Mouse (Mus musculus) large intestine, adult 2 months (tissue): Measurements from ENCODE around the gene Gjb6. TPM values are rescaled to one million over a fixed set of nuclear protein-coding genes. Genes with fewer than 3 reads are reported as not detected.

Experiments used
- DNase-seq: peaks from one replicate; pipeline ENCODE4 v3.0.0-alpha.2; 2012; ENCODE audit warnings: low read depth, low spot score
- WGBS: fragments of 180-500 bp; shearing (Covaris S2); methylation state at CpG from one replicate; pipeline ENCODE4 v1.1.7; 2018; 5-methylcytosine and 5-hydroxymethylcytosine counted together
- polyA plus RNA-seq: library from polyadenylated mRNA; depleted of rRNA; stranded (reverse); fragments of >200 nt; gene quantifications from 2 replicates; pipeline ENCODE4 v1.2.3, GENCODE M21; 2012; rRNA removed

Gjb6 gene
- not detected in 2 replicates for polyA plus RNA-seq

DNA sequence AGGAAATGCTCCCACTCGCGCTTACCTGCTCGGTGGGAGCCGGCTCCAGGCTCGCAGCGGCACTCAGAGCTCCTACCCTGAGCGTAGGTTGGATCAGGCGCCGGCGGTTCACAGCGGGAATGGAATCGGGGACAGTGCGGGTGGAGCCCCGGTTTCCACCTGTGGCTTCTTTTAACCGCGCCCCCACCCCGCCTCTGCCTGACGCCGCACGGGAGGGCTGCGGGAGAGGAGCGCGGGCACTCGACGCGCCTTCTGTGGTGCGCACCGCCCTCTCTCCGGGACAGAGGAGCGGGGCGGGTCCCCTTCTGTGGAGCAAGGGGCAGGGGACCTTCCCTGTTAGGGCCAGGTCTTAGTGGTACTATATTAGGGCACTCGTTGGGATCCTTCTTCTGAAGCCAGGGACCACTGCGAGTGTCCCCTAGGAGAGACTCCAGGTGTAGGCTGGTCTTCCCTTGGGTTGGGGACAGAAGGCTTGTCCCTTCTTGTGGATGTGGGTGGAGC lies at the start of gene Gjb6:
Gene Gjb6 (minus strand): TSS at position 451 of the 501 bp plus-strand sequence.
- no peak for DNase-seq
- 4% methylated on average over 33 of the region's 33 CpGs for WGBS

DNA sequence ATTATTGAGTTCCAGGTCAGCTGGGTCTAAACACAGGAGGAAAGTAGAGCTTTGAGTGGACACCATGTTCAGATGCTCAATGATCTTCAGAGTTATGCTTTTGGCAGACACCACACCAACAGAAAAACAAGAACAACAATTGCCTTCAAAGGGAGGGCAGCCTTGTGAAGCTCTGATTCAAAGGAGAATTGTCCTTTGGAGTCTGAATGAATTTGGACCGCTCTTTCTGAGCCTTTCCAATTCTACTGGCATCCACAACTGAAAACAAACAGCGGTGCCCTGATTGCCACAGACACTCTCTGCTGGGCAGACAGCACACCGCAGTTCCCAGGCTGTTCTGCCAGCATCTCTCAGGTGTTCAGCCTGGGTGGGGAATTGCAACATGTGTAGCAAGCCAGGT lies 32.1 kb upstream of the Gjb6 start:
- DNase-seq = no peak

DNA sequence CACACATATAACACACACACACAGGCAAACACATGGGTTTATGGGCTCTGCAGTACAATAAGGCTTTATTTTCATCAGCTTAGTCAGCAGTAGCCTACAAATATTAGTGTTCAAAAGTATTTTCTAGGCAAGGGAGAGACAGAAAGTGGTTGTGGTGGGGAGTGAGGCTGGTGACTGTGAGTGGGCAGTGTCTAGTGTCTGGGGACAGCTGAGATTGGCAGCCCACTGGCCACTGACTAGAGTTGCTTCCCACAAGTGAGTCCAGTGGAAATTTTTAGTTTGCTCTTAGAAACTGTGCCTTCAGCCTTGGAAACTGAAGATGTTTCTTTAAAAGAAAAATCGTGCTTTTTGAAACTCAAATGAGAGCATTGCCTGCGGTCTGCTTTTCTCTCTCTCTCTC lies 28.4 kb upstream of the Gjb6 start:
- 60% methylated on average over 2 of the region's 2 CpGs for WGBS
- no peak for DNase-seq

More for the DNA sequence above, 32.1 kb upstream of the Gjb6 start:
- 86% methylated on average over 3 of the region's 3 CpGs for WGBS

DNA sequence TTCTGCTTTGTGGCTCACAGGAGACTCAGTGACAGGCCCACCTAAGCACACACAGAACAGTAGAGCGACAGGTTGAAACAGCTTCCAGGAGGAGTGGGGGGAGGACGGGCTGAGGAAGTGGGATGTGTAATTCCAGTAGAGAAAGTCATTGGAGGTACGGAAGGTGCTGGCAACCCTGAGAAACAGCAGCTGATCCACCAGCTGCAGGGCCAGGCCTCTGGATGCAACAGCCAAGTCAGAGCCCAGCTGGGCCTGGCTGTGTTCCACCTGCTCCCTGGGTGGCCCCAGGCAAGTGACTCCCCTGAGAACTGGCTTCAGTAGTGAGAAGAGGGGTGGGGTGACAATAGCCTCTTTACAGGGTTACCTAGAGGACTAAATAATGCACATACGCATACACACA lies 27.8 kb upstream of the Gjb6 start:
- 28% methylated on average over 4 of the region's 4 CpGs for WGBS
- no peak for DNase-seq

DNA sequence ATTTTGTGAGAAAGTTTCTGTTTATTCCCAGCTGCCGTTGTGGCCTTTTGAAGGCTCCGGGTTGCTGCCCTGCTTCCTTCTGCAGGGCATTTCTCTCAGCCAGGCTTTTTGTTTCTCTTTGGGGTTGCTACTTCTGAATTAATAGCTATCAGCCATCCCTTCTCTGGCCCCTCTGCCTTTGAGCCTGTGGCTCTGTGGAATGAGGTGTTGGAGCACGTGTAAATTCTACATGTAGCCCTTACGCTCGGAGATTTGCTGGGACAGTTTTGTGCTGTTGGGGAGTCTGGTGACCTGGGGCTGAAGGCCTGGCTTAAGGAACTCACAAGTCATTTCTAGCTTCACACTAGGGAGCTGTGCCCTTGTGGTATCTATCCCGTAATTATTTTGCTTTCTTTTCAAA lies 21.5 kb upstream of the Gjb6 start:
- WGBS = 65% methylated on average over 6 of the region's 6 CpGs
- no peak for DNase-seq

DNA sequence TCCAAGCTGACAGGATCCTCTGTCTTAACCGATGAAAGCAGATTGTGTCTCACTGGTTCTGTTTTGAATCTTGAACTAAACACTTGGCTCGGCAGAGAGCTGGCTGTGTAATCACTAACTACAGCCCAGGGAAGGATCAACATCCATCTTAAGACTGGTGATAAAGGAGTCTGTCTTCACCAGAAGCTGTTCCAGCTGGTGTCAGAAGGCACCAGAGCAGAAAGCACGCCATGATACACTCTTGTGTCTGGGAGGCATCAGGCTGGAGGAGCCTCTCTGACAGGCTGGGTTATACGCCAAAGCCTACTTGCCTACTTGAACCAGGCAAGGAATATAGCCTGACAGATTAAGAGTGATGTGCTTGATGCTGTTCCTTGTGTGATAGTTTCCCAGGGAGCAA lies 12.3 kb upstream of the Gjb6 start:
- 56% methylated on average over 4 of the region's 4 CpGs for WGBS
- DNase-seq = no peak

DNA sequence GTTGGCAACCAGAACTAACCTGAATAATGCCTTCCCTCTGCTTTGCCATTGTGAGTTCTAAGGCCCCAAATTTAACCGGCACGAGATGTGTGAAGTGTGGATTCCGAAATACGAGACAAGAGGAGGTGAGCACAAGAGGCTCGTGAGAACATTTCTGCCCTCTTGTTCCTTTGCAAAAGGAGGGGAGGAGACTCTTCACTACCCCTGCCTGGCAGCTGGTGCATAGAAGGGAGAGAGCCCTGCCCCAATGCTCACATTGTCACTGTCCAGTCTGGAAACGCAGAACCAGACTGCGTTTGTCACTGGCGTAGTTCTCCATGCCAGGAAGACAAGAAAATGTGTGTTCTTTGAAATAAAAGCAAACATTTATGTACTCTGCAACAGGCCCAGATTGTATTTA lies 1.9 kb upstream of the Gjb6 start:
- 63% methylated on average over 8 of the region's 8 CpGs for WGBS
- DNase-seq = no peak

DNA sequence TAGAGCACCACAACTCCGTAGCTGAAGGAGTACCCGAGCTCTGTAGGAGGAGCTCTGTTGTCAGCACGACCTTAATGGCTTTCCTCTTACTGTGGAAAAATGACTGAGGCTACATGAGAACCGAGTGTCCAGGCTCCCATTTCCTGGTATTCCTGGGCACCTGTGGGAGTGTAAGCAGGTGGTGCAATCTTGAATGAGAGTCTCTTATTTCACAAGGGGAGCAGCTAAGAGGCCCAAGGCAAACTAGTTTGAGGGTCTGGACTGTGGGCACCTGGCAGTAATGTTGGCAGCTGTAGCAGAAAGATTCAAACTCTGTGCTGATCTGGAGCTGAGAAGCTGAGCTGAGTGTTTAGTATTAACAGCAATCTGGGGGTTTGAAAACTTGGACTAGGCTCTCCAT lies 6.0 kb downstream of the Gjb6 start:
- WGBS = 35% methylated on average over 4 of the region's 4 CpGs
- DNase-seq = no peak

DNA sequence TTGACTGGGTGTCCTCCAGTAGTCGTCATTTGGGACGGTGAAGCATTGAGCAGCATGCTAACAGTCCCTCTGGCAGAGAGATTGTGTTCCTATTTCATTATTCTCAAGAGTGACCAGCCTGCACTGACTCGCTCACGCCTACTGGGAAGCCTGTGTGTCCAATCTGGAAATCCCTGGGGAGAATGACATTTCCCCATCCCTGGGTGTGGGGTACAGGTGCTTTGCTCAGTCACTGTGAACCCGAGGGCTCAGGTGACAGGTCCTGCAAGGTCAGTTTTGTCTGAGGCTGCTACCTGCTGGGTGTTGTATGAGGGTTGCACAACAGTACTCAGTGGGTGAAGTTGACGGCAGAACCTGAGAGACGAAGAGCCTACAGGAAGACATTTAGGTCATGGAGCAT lies 11.1 kb downstream of the Gjb6 start:
- 83% methylated on average over 7 of the region's 7 CpGs for WGBS
- no peak for DNase-seq

DNA sequence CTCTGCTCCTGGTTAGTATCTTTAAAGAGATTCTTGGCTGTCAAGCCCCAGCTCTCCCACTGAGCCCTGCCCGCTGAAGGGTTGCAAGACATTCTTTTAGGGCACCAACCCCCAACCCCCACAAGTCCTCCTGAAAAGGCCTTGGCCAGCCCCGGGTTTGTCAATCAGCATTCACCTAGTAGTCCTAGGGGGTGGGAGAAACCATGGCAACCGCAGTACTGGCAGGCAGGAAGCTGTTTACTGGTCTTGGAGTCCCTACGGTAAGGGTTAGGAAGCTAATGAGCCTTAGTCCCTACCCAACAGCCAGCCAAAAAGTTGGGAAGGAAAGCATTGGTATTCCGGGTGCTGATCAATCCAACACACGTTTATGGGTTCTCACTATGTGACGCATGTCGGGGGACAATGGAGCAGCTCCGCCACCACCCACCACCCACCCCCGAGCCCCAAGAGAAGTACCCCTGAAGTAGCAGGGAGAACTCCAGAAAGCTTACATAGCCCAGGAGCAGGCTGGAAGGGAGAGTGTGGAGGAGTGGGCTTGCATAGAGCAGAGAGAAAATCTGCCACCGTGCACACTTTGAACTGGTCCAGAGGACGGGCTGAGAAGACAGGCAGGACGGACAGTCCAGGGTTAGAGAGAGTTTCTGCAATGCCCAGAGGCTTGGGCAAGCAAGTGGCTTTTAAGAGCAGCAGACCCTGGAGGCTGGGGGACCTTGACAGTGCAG lies 17.4 kb downstream of the Gjb6 start, which contains the start of gene Gm4491:
Gene Gm4491 (minus strand): TSS at position 61 of the 722 bp plus-strand sequence.
- DNase-seq = no peak
- 47% methylated on average over 13 of the region's 13 CpGs for WGBS

DNA sequence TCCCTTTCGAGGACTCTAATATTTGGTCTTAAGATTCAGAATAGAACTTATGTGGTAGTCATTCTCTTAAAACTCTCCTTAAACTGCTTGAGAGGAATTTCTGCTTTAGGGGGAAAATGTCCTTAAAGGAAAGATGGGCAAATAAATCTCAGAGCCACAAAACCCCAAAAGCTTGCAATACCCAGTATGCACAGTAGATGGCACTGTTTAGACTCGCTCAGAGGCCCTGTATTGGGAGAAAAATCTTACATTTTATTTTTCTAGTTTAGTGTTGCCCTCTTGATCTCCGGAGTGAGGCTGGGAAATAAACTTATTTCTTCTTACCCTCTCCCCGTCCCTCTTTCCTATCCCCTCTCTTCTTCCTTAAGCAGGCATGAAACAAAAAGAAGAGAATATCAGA lies 24.2 kb downstream of the Gjb6 start:
- DNase-seq = no peak
- WGBS = 13% methylated on average over 4 of the region's 4 CpGs

DNA sequence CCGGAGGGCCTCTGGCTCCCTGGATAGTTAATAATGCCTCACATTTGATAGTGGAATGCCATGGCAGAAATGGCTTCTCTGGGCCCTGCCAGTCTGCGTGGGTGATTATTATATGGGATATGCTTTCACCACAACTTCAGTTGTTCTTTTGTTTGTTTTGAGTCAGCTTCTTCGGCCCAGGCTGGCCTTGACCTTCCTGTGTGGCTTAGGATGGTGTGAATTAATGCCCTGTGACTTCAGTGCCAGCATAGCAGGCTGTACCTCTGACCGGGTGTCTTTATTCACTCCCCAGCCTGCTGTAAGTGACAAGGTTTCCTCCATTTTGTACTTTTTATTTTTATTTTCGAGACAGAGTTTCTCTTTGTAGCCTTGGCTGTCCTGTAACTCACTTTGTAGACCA lies 25.5 kb downstream of the Gjb6 start:
- 60% methylated on average over 5 of the region's 5 CpGs for WGBS
- DNase-seq = no peak

DNA sequence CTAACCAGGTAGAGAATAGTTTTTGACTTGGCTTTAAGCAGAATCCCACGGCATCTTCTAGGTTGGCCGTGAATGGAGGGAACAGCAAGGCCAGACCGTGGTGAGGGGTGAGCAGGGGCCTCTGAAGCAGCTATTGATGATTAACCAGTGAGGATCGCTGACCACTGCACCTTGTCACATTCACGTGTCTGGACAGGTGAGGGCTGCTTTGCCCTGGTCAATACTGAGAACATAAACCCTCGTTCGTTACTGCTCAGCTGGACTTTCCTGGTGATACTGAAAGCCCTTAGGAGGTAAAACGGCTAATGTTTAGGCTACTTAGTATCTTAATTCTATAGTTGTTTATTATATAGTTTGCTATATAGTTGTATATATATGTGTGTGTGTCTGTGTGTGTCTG lies 26.3 kb downstream of the Gjb6 start:
- WGBS = 81% methylated on average over 8 of the region's 8 CpGs
- DNase-seq = no peak

DNA sequence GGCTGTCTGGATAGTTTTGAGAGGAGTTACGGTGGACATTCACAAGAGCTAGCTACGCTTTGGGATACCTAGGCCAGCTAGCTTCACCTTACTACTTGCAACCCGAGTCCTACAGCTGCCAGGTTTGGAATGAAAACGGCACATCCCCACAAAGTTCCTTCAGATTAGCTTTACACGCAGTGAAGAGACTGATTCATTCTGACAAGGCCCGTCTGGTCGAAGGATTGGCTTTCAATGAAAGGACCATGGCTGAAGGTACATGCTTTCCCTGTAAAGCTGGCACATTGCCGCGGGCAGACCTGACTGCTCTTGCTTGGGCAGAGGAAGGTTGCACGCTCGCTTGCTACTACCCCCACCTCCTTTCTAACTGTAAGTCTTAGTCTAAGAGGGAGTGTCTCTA lies 27.7 kb downstream of the Gjb6 start:
- no peak for DNase-seq
- 81% methylated on average over 11 of the region's 11 CpGs for WGBS

DNA sequence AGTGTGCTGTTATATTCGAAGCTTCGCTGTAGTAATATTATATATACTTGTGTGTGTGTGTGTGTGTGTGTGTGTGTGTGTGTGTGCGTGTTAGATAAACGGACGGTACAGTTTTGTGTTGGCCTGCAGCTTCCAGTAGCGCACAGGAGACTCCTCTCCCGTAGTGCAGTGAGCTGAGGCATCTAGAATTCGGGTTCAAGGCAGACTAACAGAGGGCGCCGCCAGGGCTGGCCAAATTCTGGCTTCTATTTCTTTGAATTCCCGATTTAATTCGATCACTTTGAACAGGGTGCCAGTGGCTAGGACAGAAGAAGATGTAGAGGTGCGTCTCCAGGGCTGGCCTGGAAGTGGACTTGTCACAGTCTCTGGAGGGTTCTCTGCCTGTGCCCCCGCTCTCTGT lies 28.3 kb downstream of the Gjb6 start:
- 30% methylated on average over 14 of the region's 14 CpGs for WGBS
- DNase-seq = no peak

DNA sequence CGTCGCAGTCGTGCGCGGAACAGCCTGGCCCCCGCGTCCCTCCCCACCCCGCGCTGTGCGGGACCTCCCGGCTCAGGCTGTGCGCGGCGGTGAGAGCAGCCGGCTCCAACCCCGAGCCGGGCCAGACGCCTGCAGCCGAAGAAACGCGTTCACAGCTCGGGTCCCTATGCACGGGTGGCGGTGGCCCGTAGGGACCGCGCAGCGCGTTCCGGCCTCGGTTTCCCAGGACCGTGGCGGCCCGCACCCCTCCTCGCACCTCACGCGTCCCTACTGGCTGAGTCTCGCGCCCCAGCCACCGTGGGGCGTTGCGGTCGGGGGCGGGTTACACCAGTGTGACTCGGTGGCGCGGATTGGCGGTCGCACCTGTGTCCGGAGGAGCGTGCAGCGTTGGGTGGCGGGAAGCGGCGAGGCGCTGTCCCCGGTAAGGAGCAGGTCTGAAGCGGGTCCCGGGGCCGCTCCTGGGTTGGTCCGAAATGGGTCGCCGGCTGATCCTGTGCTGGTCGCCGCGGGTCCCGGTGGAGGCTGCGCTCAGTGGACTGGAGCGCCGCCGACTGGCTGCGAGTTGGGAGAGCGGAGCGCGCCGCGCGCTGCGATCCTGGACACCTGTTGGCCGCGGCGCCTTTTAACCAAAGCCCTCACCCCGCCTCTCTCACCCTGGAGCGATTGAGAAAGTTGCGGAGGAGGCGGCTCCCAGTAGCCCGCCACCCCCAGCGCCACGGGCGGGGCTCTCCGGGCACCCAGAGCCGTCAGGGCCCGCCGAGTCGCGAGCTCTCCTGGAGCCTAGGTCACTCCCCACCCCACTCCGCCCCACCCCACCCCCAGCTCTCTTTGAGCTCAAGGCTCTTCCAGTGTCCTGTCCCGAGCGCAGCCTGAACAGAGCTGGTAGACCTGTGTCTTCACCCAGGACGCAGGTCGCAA lies 29.0 kb downstream of the Gjb6 start, which contains the start of gene Gjb2:
Gene Gjb2 (minus strand): TSS at position 597 of the 918 bp plus-strand sequence.
- no peak for DNase-seq
- WGBS = under 1% methylated on average over 101 of the region's 101 CpGs

DNA sequence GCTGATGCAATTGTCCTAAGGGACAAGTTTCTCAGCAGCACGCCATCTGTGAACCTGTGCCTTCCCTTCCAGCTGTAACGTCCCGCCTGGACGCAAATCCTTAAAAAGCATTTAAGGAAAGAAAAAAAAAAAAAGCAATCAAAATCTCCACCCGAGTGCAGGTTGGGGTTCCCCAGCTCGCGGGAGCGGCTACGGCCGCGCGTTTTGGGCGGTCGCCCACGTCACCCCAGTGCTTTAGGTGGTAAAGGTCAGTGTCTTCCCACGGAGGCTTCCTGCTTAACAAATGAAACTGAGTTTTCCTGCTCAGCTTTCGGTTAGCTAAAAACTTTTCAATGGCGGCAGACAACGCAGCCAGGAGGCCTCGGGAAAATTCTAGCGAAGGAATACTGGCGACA lies 29.7 kb downstream of the Gjb6 start:
- no peak for DNase-seq
- WGBS = 2% methylated on average over 22 of the region's 22 CpGs

DNA sequence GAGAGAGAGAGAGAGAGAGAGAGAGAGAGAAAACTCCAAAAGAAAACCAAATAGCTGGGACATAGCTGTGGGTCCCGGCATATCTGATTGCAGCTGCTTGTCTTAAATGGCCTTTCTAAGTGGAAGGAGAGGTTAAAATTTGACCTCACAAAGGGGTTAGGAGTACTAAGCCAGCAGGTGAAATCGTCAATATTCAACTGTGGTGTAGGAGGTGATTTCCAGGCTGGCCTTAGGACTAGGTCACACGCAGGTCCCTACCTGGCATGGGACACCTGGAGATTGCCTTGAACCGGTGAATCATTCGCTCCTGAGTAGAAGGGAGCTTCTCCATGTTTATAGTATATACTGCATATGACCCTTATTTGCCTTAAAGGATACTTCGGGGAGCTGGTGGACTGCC lies 30.3 kb downstream of the Gjb6 start:
- 34% methylated on average over 6 of the region's 6 CpGs for WGBS
- DNase-seq = no peak

DNA sequence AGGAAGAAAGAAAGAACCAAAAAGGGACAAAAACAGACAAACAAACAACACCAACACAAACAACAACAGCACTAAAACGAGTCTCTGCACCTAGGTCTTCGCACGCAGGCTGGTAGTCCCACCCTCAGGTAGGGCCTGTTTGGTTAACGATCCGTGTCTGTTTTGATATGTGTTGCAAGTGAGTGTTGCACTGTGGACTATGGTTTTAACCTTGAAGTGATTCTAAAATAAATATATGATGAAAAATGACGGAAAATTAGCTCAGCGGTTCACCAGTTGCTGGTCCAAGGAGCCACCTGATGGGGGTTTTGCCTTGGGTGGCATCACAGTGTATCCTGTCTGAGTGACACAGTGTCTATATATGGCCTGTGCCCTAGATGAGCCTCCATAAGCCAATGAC lies 31.8 kb downstream of the Gjb6 start:
- no peak for DNase-seq
- WGBS = 63% methylated on average over 7 of the region's 7 CpGs

DNA sequence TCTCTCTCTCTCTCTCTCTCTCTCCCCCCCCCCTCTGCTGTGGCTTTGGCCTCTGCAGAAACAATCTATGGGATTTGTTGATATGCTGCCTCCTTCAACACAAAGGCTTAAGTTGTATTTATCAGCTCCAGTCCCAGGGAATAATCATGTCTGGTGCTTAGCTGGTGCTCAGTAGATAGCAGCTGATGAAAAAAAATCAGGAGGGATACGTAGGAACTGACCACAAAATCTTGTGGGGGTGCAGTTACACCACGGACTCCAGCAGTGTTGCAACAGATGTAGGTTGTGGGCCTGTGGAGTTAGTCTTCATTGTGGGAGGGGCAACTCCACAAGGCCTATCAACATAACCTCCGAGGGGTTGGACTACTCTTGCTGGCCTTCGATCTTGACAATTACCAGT lies 37.6 kb downstream of the Gjb6 start:
- 74% methylated on average over 4 of the region's 4 CpGs for WGBS
- DNase-seq = no peak

DNA sequence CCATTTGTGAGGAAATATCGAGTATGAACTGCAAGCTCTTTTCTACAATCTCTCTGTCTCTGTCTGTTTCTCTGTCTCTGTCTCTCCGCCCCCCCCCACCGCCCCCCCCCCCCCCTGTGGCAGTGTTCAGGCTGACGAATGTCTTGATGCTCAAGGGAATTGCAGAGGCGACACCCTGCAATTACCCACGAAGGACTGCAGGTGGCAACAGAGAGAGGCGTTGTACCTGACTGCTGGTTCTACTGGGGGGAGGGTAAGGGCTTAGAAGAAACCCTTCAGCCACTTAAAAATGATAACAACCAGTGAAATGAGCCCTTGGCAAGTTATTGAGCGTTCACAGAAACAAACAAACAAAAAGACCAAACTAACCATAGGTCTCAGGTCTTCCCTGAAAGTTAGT lies 40.4 kb downstream of the Gjb6 start:
- DNase-seq = no peak
- WGBS = 2% methylated on average over 8 of the region's 8 CpGs
